Mouse (Mus musculus): ENCODE results near the gene Elovl7. TPM values are rescaled to one million over a fixed set of nuclear protein-coding genes. Genes with fewer than 3 reads are reported as not detected.

Elovl7 gene
- total RNA-seq, 2 experiments from 2014 or later = 5.1 to 5.8 TPM

- no peak for TF ChIP-seq CTCF (conservative IDR thresholded peaks at IDR 0.05)
- Histone ChIP-seq H3K4me3 (no peak overlapping the region), H3K27ac (no peak overlapping the region)
- no peak for DNase-seq (ENCODE audit: low spot score in 2 of 2)
Measured at GRCm38 (mm10) chr13:108210960-108211359, 3.2 kb upstream of the Elovl7 start.

- no peak for DNase-seq (ENCODE audit: low spot score in 2 of 2)
- Histone ChIP-seq H3K4me3 (no peak overlapping the region), H3K27ac (no peak overlapping the region)
- TF ChIP-seq CTCF (conservative IDR thresholded peaks at IDR 0.05) = no peak
Measured at GRCm38 (mm10) chr13:108212397-108213018, 1.7 kb upstream of the Elovl7 start.

- DNase-seq (ENCODE audit: low spot score in 2 of 2) = no peak
- Histone ChIP-seq H3K27ac (peak overlapping the region; percentile 87), H3K4me3 (peak overlapping the region; percentile 61)
- no peak for TF ChIP-seq CTCF (conservative IDR thresholded peaks at IDR 0.05)
Measured at GRCm38 (mm10) chr13:108214485-108215107, 392 bp downstream of the Elovl7 start.

GRCm38 (mm10) chr13:108215231-108215780 lies 1.1 kb downstream of the Elovl7 start:
- H3K27ac ChIP-seq = peak overlapping the region; percentile 87
- H3K4me3 ChIP-seq = peak overlapping the region; percentile 61
- no peak for TF ChIP-seq CTCF (conservative IDR thresholded peaks at IDR 0.05)
- no peak for DNase-seq (ENCODE audit: low spot score in 2 of 2)

- no peak for TF ChIP-seq CTCF (conservative IDR thresholded peaks at IDR 0.05)
- Histone ChIP-seq H3K4me3 (no peak overlapping the region), H3K27ac (no peak overlapping the region)
- no peak for DNase-seq (ENCODE audit: low spot score in 2 of 2)
Measured at GRCm38 (mm10) chr13:108219773-108220172, 5.6 kb downstream of the Elovl7 start.

- TF ChIP-seq CTCF (conservative IDR thresholded peaks at IDR 0.05) = no peak
- Histone ChIP-seq H3K4me3 (no peak overlapping the region), H3K27ac (no peak overlapping the region)
- DNase-seq (ENCODE audit: low spot score in 2 of 2) = no peak
Measured at GRCm38 (mm10) chr13:108229191-108229590, 15.0 kb downstream of the Elovl7 start.

GRCm38 (mm10) chr13:108229634-108230330 lies 15.6 kb downstream of the Elovl7 start:
- H3K4me3 ChIP-seq = no peak overlapping the region

GRCm38 (mm10) chr13:108240012-108240411 lies 25.8 kb downstream of the Elovl7 start:
- Histone ChIP-seq H3K4me3 (no peak overlapping the region), H3K27ac (peak overlapping the region; percentile 52; the same call in 1 of the 2 replicates)
- TF ChIP-seq CTCF (conservative IDR thresholded peaks at IDR 0.05) = no peak
- DNase-seq (ENCODE audit: low spot score in 2 of 2) = peak in 1 of 2 experiments; percentile 4

More at GRCm38 (mm10) chr13:108229634-108230330, 15.6 kb downstream of the Elovl7 start:
- TF ChIP-seq CTCF (conservative IDR thresholded peaks at IDR 0.05) = no peak
- H3K27ac ChIP-seq = no peak overlapping the region
- no peak for DNase-seq (ENCODE audit: low spot score in 2 of 2)

DNA sequence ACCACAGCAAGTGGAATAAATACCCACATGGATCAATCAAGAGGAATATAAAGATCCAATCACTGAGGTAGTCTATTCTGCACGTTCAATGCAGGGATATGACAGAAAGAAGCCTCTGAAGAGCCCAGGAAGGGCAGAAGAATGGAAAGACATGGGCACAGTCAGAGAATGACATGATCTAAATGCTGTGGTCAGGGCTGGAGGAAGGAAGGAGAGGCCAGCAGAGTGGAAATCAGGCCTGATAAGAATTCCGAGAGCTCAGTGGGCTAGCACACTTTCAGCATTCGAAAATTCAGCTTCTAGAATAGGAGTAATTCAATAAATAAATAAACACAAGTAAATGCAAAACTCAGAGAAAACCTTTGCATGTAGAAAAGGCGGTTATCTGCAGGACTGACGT lies 27.5 kb downstream of the Elovl7 start:
- Histone ChIP-seq H3K4me3 (no peak overlapping the region), H3K27ac (no peak overlapping the region)
- no peak for TF ChIP-seq CTCF (conservative IDR thresholded peaks at IDR 0.05)
- DNase-seq (ENCODE audit: low spot score in 2 of 2) = no peak

GRCm38 (mm10) chr13:108245086-108245697 lies 31.0 kb downstream of the Elovl7 start:
- DNase-seq (ENCODE audit: low spot score in 2 of 2) = no peak
- no peak overlapping the region for H3K4me3 ChIP-seq
- TF ChIP-seq CTCF (conservative IDR thresholded peaks at IDR 0.05) = no peak
- no peak overlapping the region for H3K27ac ChIP-seq

GRCm38 (mm10) chr13:108251106-108251505 lies 36.9 kb downstream of the Elovl7 start:
- H3K4me3 ChIP-seq = no peak overlapping the region
- TF ChIP-seq CTCF (conservative IDR thresholded peaks at IDR 0.05) = no peak
- no peak overlapping the region for H3K27ac ChIP-seq
- no peak for DNase-seq (ENCODE audit: low spot score in 2 of 2)

- DNase-seq (ENCODE audit: low spot score in 2 of 2) = no peak
- no peak overlapping the region for H3K27ac ChIP-seq
- no peak overlapping the region for H3K4me3 ChIP-seq
- TF ChIP-seq CTCF (conservative IDR thresholded peaks at IDR 0.05) = no peak
Measured at GRCm38 (mm10) chr13:108253977-108254376, 39.8 kb downstream of the Elovl7 start.

GRCm38 (mm10) chr13:108263042-108263441 lies 48.8 kb downstream of the Elovl7 start:
- DNase-seq (ENCODE audit: low spot score in 2 of 2) = no peak
- H3K27ac ChIP-seq = peak overlapping the region; percentile 57; the same call in 1 of the 2 replicates
- no peak for TF ChIP-seq CTCF (conservative IDR thresholded peaks at IDR 0.05)
- H3K4me3 ChIP-seq = no peak overlapping the region

Measured in layer of hippocampus, adult 2 months (tissue).